Mouse (Mus musculus) embryo, embryonic 9.5 days (tissue): ENCODE results near the gene Man2a1.
A peak's percentile ranks its signal among the peaks of the same experiment; 100 is the strongest.
"Not testable (repeated sequence)": the region's sequence is repeated elsewhere in the genome, so short reads cannot be mapped to it uniquely, and the experiment has no call there.

Experiments
- DNase-seq: peaks from one replicate; pipeline ENCODE4 v3.0.0-alpha.2; 2017; ENCODE audit errors: extremely low spot score

The Man2a1 gene

GRCm38 (mm10) chr17:64762651-64763050, 162.1 kb downstream of the Man2a1 start:
- not testable (repeated sequence) for DNase-seq

- no peak for DNase-seq
Measured at GRCm38 (mm10) chr17:64763491-64763890, 163.0 kb downstream of the Man2a1 start.

- DNase-seq: no peak
Measured at GRCm38 (mm10) chr17:64764175-64765122, 163.9 kb downstream of the Man2a1 start.

- DNase-seq: no peak
Measured at GRCm38 (mm10) chr17:64765286-64765685, 164.8 kb downstream of the Man2a1 start.

- DNase-seq: no peak
Measured at GRCm38 (mm10) chr17:64766507-64766906, 166.0 kb downstream of the Man2a1 start.

GRCm38 (mm10) chr17:64770277-64770676, 169.7 kb downstream of the Man2a1 start:
- DNase-seq: no peak

- no peak for DNase-seq
Measured at GRCm38 (mm10) chr17:64772611-64773010, 172.1 kb downstream of the Man2a1 start.

- no peak for DNase-seq
Measured at GRCm38 (mm10) chr17:64774218-64774617, 173.7 kb downstream of the Man2a1 start.

- no peak for DNase-seq
Measured at GRCm38 (mm10) chr17:64778300-64778699, 177.8 kb downstream of the Man2a1 start.

- DNase-seq: no peak
Measured at GRCm38 (mm10) chr17:64778756-64779155, 178.2 kb downstream of the Man2a1 start.

GRCm38 (mm10) chr17:64780753-64781490, 180.4 kb downstream of the Man2a1 start:
- DNase-seq: no peak

- DNase-seq: no peak
Measured at GRCm38 (mm10) chr17:64782307-64782706, 181.8 kb downstream of the Man2a1 start.

GRCm38 (mm10) chr17:64785961-64786360, 185.4 kb downstream of the Man2a1 start:
- DNase-seq: no peak

- DNase-seq: no peak
Measured at GRCm38 (mm10) chr17:64788301-64788700, 187.8 kb downstream of the Man2a1 start.

- DNase-seq: no peak
Measured at GRCm38 (mm10) chr17:64789175-64789574, 188.6 kb downstream of the Man2a1 start.

- no peak for DNase-seq
Measured at GRCm38 (mm10) chr17:64792076-64792475, 191.5 kb downstream of the Man2a1 start.

GRCm38 (mm10) chr17:64792623-64793022, 192.1 kb downstream of the Man2a1 start:
- no peak for DNase-seq

- peak; percentile 20 for DNase-seq
Measured at GRCm38 (mm10) chr17:64802168-64802955, 201.8 kb downstream of the Man2a1 start.

GRCm38 (mm10) chr17:64802956-64803275, 202.4 kb downstream of the Man2a1 start:
- DNase-seq: no peak
